Mouse (Mus musculus): ENCODE measurements around the gene Atp2b2.

Atp2b2 gene

GRCm38 (mm10) chr6:113852318-113852717 is 190.1 kb downstream of the Atp2b2 start:
- DNase-seq = peak; percentile 9

GRCm38 (mm10) chr6:113849819-113850218 is 192.6 kb downstream of the Atp2b2 start:
- no peak for DNase-seq

GRCm38 (mm10) chr6:113848655-113849054 is 193.8 kb downstream of the Atp2b2 start:
- DNase-seq = no peak

- DNase-seq = no peak
Measured at GRCm38 (mm10) chr6:113847092-113847491, 195.3 kb downstream of the Atp2b2 start.

- no peak for DNase-seq
Measured at GRCm38 (mm10) chr6:113843248-113843647, 199.2 kb downstream of the Atp2b2 start.

GRCm38 (mm10) chr6:113838493-113838892 is 203.9 kb downstream of the Atp2b2 start:
- no peak for DNase-seq

GRCm38 (mm10) chr6:113837740-113838139 is 204.7 kb downstream of the Atp2b2 start:
- DNase-seq = no peak

- DNase-seq = no peak
Measured at GRCm38 (mm10) chr6:113836545-113836944, 205.9 kb downstream of the Atp2b2 start.

GRCm38 (mm10) chr6:113830463-113830862 is 211.9 kb downstream of the Atp2b2 start:
- DNase-seq = no peak

GRCm38 (mm10) chr6:113827309-113827708 is 215.1 kb downstream of the Atp2b2 start:
- no peak for DNase-seq

- peak; percentile 36 for DNase-seq
Measured at GRCm38 (mm10) chr6:113822417-113822816, 220.0 kb downstream of the Atp2b2 start.

- DNase-seq = no peak
Measured at GRCm38 (mm10) chr6:113816690-113817089, 225.7 kb downstream of the Atp2b2 start.

GRCm38 (mm10) chr6:113811462-113811861 is 231.0 kb downstream of the Atp2b2 start:
- DNase-seq = no peak

GRCm38 (mm10) chr6:113810667-113811066 is 231.7 kb downstream of the Atp2b2 start:
- no peak for DNase-seq

- DNase-seq = no peak
Measured at GRCm38 (mm10) chr6:113806241-113806640, 236.2 kb downstream of the Atp2b2 start.

GRCm38 (mm10) chr6:113801233-113801632 is 241.2 kb downstream of the Atp2b2 start:
- DNase-seq = no peak

GRCm38 (mm10) chr6:113799915-113800314 is 242.5 kb downstream of the Atp2b2 start:
- no peak for DNase-seq

- no peak for DNase-seq
Measured at GRCm38 (mm10) chr6:113799349-113799748, 243.1 kb downstream of the Atp2b2 start.

- no peak for DNase-seq
Measured at GRCm38 (mm10) chr6:113798921-113799320, 243.5 kb downstream of the Atp2b2 start.

GRCm38 (mm10) chr6:113795241-113795702 is 247.1 kb downstream of the Atp2b2 start:
- no peak for DNase-seq

- no peak for DNase-seq
Measured at GRCm38 (mm10) chr6:113792368-113792767, 250.0 kb downstream of the Atp2b2 start.

GRCm38 (mm10) chr6:113791012-113791411 is 251.4 kb downstream of the Atp2b2 start:
- no peak for DNase-seq

GRCm38 (mm10) chr6:113787459-113787968 is 254.9 kb downstream of the Atp2b2 start:
- DNase-seq = no peak

- no peak for DNase-seq
Measured at GRCm38 (mm10) chr6:113785658-113786057, 256.8 kb downstream of the Atp2b2 start.

- no peak for DNase-seq
Measured at GRCm38 (mm10) chr6:113778229-113778753, 264.1 kb downstream of the Atp2b2 start.
